Mouse (Mus musculus): ENCODE measurements around the gene Gm45140. TPM values are rescaled to one million over a fixed set of nuclear protein-coding genes. Genes with fewer than 3 reads are reported as not detected.
"Not testable (repeated sequence)": the region's sequence is repeated elsewhere in the genome, so short reads cannot be mapped to it uniquely, and the experiment has no call there.

Gene Gm45140
- polyA plus RNA-seq, 1 experiment, result not detected

DNA sequence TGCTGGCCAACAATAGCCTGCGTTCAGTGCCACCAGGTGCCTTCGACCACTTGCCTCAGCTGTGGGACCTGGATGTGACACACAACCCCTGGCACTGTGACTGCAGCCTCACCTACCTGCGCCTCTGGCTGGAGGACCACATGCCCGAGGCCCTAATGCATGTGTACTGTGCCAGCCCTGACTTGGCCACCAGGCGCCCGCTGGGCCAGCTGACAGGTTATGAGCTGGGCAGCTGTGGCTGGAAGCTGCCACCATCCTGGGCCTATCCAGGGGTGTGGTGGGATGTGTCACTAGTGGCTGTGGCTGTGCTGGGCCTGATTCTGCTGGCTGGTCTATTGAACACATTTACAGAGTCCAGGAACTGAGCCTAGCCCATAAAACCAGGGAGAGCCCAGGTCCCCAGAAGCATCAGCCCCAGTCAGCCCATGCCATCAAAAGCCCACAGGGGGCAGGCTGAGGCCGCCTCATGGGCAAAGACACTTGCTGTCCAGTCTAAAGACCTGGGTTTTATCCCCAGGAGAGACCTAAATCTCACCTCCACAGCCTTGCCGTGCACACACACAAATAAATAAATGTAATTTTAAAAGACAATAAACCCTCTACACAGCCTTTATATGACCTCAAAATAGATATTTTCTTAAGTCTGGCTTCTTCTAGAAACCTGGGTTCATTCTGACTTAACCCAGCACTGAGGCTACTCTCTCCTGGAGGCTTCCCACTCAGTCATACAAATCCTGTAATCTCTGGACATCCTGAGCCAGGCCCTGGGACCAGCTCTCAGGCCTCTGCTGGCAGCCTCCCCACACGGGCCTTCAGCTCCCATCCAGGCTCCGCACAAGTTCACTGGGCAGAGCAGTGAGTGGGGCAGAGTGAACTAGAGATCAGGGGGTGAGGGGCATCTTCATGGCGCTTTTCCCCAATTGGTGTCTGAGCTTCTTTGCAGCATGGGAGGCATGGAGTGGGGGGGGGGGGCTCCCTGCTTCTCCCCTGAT is 56.1 kb downstream of the Gm45140 start:
- no peaks in the 10 kb centered on the region for H3K4me1 ChIP-seq (ENCODE audit: control insufficient read depth, insufficient read depth, insufficient read length, low read length)
- no peak overlapping the region for H3K27ac ChIP-seq (replicated peaks; ENCODE audit: low read depth, low read length)
- no peak overlapping the region for H3K4me3 ChIP-seq (ENCODE audit: insufficient read depth, low read depth, low read length)

DNA sequence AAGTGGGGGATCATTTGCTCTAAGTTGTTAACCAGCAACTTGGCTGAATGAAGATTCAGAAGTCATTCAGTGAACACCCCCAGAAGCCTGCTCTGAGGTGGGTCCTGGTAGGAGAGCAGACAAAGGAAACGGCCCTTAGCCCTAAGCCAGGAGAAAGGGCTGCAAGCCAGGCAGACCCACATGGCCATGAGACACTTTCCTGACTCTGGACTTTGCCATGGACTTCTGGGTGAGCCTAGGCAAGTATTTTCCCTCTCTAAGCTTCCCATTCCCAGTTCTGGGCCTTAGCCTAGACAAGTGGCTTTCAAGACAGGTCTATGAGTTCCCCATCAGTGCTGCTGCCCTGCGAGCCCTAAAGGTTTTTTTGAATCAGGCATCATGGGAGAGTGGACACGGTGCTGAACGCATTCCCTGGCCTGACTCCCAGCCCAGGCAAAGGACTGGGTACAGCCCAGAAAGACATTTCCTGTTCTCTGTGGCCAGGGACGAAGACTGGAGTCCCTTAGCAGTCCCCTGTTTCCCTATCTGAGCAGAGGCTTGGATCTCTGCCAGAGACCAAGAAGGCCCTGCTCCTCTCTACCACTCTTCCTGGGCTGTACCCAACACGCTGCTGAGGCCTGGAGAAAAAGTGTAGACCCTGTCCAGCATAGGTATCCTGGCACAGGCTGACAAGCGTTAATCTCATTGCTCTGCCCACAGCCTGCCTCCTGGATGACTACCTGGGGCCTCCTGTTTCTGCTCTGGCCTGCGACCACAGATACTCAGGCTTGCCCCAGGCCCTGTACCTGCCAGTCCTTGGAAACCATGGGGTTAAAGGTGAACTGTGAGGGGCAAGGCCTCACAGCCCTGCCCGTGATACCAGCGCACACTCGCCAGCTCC is 57.1 kb downstream of the Gm45140 start:
- no peak overlapping the region for H3K27ac ChIP-seq (replicated peaks; ENCODE audit: low read depth, low read length)
- no peaks in the 10 kb centered on the region for H3K4me1 ChIP-seq (ENCODE audit: control insufficient read depth, insufficient read depth, insufficient read length, low read length)
- H3K4me3 ChIP-seq (ENCODE audit: insufficient read depth, low read depth, low read length), result no peak overlapping the region

DNA sequence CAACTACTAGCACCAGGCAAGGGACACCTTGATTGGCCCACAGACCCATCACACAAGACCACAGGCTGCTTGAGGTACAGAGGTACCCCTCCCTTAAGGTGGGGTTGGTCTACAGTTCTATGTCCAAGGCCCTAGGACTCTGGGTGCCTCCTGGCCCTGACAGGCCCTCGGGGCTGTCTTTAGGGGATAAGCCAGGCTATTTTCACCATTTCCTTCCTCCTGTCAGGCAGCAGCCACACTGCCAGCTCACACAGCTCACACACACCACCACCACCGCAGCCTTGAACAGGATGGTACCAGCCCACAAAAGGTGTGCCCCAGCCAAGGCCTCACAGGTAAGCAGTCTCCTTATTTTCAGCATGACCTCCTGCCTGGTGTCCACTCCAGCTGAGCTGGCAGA is 57.8 kb downstream of the Gm45140 start, which contains the start of gene Gp9:
Gene Gp9, plus strand, starts transcription at position 231 of the 400 bp plus-strand sequence.
- H3K27ac ChIP-seq (replicated peaks; ENCODE audit: low read depth, low read length), result no peak within 1 kb of the TSS
- H3K4me3 ChIP-seq (ENCODE audit: insufficient read depth, low read depth, low read length), result no peak within 1 kb of the TSS
- no peaks in the 10 kb centered on the region for H3K4me1 ChIP-seq (ENCODE audit: control insufficient read depth, insufficient read depth, insufficient read length, low read length)

DNA sequence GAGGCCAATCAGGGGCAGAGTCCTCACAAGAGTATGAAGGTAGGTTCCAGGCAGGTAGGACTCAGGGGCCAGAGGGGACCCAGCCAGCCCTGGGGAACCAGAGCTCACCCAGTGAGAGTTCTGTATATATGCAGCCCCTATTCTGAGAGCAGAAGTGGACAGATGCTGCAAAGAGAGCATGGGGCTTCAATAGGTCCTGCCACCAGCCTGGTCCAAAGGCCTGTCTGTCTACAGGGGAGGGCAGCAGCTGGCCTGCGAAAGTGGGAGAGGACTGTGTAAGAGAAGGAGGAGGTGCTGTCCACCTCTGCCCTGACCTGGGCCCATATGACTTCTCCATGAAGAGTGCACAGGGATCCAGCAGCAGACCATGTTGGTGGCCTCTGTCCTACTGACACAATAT is 58.9 kb downstream of the Gm45140 start:
- no peak overlapping the region for H3K4me3 ChIP-seq (ENCODE audit: insufficient read depth, low read depth, low read length)
- H3K4me1 ChIP-seq (ENCODE audit: control insufficient read depth, insufficient read depth, insufficient read length, low read length), result no peaks in the 10 kb centered on the region
- no peak overlapping the region for H3K27ac ChIP-seq (replicated peaks; ENCODE audit: low read depth, low read length)

DNA sequence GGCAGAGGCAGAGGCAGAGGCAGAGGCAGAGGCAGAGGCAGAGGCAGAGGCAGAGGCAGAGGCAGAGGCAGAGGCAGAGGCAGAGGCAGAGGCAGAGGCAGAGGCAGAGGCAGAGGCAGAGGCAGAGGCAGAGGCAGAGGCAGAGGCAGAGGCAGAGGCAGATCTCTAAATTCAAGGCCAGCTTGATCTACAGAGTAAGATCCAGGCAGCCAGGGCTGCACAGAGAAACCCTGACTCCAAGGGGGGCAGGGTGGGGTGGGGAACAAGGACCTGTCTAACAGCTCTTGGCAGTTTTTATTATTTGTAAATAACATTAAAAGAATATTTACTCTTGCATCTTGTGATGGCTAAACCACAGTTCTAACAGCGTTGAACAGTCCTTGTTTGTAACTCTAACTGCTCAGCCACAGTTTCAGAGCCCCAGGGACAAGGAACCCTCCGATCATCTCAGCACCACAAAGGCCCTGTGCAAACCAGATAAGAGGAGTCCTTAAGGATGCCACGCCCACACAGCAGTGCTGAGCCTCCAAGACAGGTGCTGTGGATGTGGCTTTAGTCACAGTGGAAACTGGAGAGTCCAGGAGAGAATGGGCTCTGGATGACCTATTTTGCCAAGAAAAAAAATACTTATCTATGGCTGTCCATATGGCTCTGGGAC is 59.9 kb downstream of the Gm45140 start:
- Histone ChIP-seq H3K4me1 (ENCODE audit: control insufficient read depth, insufficient read depth, insufficient read length, low read length) (no peaks in the 10 kb centered on the region), H3K4me3 (ENCODE audit: insufficient read depth, low read depth, low read length) (no peak overlapping the region), H3K27ac (replicated peaks; ENCODE audit: low read depth, low read length) (no peak overlapping the region)

DNA sequence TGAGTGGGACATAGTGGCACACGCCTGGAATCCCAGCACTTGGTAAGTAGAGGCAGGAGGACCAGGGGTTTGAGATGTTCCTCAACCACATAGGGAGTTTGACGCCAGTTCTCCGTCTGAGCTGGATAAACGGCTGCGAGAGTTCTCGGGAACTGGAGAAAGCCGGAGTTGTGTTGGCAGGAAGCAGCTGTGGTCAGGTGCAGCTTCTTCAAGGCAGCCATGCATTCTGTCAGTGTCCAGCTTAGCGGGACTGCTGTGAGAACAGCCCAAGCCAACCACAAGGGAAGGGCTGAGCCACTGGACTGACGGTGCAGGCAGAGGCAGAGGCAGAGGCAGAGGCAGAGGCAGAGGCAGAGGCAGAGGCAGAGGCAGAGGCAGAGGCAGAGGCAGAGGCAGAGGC is 60.7 kb downstream of the Gm45140 start:
- Histone ChIP-seq H3K4me1 (ENCODE audit: control insufficient read depth, insufficient read depth, insufficient read length, low read length) (no peaks in the 10 kb centered on the region), H3K27ac (replicated peaks; ENCODE audit: low read depth, low read length) (no peak overlapping the region), H3K4me3 (ENCODE audit: insufficient read depth, low read depth, low read length) (no peak overlapping the region)

DNA sequence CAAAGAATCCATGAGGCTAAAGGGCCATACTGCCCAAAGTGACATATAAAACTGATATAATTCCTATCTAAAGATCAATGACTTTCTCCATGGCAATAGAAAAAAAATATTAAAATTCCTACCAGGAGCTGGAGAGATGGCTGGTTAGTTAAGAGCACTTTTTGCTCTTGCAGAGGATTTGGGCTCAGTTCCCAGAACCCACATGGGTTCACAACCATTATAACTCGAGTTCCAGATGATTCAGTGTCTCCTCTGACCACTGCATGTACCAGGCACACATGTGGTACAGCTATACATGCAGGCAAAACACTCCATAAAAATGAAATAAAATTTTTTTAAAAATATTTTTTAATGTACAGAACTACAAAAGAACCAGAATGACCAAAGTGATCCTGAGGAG is 61.1 kb downstream of the Gm45140 start:
- Histone ChIP-seq H3K4me3 (ENCODE audit: insufficient read depth, low read depth, low read length) (no peak overlapping the region), H3K27ac (replicated peaks; ENCODE audit: low read depth, low read length) (no peak overlapping the region), H3K4me1 (ENCODE audit: control insufficient read depth, insufficient read depth, insufficient read length, low read length) (no peaks in the 10 kb centered on the region)

DNA sequence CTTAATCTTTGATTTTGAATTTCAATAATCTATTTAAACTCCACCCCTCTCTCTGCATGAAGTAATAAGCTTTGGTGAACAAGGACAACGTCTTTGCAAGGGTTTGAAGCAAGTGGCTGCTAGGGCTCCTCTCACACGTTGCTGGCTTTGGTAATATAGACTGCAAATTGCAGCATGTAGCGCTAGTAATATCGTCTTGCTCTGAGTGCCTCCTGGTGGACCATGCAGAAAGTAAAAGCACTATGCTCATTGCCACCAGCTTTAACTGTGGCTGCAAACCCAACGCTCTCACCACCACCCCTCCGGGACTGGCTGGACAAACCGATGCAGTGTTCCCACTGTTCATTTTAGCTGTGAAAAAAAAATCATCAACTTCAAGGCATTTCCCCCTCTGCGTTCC is 65.0 kb downstream of the Gm45140 start:
- Histone ChIP-seq H3K4me1 (ENCODE audit: control insufficient read depth, insufficient read depth, insufficient read length, low read length) (no peaks in the 10 kb centered on the region), H3K4me3 (ENCODE audit: insufficient read depth, low read depth, low read length) (no peak overlapping the region), H3K27ac (replicated peaks; ENCODE audit: low read depth, low read length) (no peak overlapping the region)

DNA sequence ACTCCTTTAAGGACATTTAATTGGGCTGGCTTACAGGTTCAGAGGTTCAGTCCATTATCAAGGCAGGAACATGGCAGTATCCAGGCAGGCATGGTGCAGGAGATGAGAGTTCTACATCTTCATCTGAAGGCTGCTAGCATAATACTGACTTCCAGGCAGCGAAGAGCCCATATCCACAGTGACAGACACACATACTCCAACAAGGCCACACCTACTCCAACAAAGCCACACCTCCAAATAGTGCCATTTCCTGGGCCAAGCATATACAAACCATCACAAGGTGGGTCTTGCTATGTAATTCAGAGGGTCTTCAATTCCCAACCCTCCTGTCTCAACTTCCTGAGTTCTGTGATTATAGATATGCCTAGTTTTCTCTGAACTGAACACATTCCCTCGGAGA is 71.3 kb downstream of the Gm45140 start:
- H3K4me1 ChIP-seq (ENCODE audit: control insufficient read depth, insufficient read depth, insufficient read length, low read length); H3K4me3 ChIP-seq (ENCODE audit: insufficient read depth, low read depth, low read length); H3K27ac ChIP-seq (replicated peaks; ENCODE audit: low read depth, low read length): not testable (repeated sequence)

DNA sequence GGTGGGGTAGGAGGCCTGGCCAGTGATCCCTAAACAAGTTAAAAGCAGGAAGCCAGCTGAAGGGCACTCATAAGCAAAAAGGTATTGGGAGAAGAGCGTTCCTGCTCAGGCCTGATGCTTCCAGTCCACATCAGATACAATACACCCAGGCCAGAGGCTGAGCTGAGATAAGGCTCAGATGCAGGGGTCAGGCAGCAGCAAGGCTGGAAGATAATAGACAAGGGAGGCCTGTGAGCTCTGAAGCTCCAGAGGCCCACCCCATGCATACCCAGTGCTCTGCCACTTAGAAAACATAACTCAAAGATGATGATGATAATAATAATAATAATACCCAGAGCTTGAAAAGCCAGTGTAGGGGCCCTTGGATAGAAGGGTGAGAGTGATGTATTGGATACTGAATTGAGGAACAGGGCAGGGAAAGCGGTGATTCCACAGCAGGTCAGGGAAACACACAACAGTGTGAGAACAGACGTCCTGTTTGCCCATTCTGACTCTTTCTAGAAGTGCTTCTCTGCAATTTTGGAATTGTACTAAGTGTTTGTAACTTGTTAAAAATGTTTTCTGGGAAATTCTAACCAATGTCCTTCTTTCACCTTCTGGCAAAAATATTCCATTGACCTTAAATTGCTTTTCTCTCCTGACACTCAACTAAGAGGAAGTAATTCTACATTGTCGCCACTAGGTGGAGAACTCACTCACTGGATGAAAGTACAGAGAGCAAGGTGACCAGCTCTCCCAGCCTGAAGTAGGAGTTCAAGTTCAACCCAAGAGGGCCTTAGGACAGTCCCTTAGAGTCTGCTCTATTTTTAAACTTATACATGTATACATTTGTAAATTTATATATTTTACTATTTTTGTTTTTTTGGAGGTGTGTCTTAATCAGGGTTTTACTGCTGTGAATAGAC is 72.0 kb downstream of the Gm45140 start:
- H3K27ac ChIP-seq (replicated peaks; ENCODE audit: low read depth, low read length), result no peak overlapping the region
- no peak overlapping the region for H3K4me3 ChIP-seq (ENCODE audit: insufficient read depth, low read depth, low read length)

DNA sequence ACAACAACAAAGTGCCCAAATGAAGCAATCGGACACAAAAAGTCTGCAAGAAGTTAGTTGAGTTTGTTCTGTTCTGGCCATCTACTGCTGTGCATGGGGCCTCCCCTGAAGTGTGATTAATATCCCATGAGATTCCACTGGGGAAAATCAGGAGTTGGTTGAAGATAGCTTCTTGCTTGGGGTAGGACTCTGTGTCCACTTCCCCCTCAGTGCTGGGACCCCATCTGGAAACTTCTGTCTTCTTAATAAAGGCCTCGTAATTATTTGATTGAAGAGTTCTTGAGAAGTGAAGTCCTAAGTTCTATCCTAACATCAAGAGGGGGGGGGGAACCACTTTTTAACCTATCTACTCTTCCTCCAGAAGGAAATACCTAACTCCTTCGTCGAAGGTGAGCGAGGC is 73.4 kb downstream of the Gm45140 start:
- H3K27ac ChIP-seq (replicated peaks; ENCODE audit: low read depth, low read length), result no peak overlapping the region
- H3K4me3 ChIP-seq (ENCODE audit: insufficient read depth, low read depth, low read length), result no peak overlapping the region
- H3K4me1 ChIP-seq (ENCODE audit: control insufficient read depth, insufficient read depth, insufficient read length, low read length), result no peaks in the 10 kb centered on the region

More for the DNA sequence above, 72.0 kb downstream of the Gm45140 start:
- no peaks in the 10 kb centered on the region for H3K4me1 ChIP-seq (ENCODE audit: control insufficient read depth, insufficient read depth, insufficient read length, low read length)

DNA sequence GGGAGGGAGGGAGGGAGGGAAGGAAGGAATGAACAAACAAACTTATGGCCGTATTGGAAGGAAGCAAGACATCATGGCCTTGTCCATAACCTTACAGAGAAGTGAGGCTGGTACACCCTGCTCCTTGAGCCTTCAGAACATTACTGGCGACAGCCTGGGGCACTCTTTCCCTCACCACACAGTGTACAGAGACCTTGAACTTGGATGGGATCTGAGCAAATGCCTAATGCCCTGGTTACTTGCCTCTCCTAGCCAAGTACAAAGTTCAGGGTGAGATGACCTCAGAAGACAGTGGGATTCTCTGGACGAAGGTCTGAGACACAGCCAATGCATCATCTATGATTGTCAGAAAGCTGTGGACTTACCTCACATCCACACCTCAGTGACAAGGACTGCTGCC is 75.7 kb downstream of the Gm45140 start:
- Histone ChIP-seq H3K4me1 (ENCODE audit: control insufficient read depth, insufficient read depth, insufficient read length, low read length) (no peaks in the 10 kb centered on the region), H3K27ac (replicated peaks; ENCODE audit: low read depth, low read length) (no peak overlapping the region), H3K4me3 (ENCODE audit: insufficient read depth, low read depth, low read length) (no peak overlapping the region)

DNA sequence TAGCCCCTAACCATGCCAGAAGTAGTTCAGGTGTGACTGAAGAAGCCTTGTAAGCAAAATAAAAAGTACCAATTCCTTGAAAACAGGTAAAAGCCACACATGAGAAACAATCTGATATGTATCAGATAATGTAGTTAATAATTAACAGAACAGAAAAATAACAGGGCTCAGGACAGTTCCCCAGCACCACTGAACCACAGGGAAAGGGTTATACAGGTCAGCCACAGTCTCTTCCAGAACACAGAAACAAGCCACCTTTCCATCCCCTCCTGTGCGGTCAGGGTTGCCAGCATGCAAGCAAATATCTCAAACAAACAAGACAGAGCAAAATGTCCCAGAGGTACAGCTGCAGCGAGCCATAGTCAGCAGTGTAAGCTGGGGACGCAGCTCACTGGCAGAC is 76.2 kb downstream of the Gm45140 start:
- no peak overlapping the region for H3K27ac ChIP-seq (replicated peaks; ENCODE audit: low read depth, low read length)
- no peaks in the 10 kb centered on the region for H3K4me1 ChIP-seq (ENCODE audit: control insufficient read depth, insufficient read depth, insufficient read length, low read length)
- no peak overlapping the region for H3K4me3 ChIP-seq (ENCODE audit: insufficient read depth, low read depth, low read length)

DNA sequence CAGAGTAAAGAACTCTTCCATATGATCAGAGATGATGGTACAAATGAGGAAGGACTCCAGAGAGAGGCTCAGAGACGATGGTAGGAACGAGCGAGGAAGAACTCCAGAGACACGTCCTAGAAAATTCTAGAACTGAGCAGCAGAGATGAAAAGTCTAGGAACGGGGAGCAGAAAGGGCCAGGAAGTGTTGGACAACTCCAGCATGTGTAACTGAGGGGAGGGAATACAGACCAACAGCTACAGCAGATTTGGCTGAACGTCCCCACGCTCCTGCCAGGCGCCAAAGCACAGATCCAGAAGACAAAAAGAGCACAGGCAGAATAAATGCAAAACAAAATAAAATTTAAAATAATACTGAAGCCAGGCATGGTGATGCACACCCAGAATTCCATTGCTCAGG is 78.7 kb downstream of the Gm45140 start:
- H3K4me1 ChIP-seq (ENCODE audit: control insufficient read depth, insufficient read depth, insufficient read length, low read length), result no peaks in the 10 kb centered on the region
- no peak overlapping the region for H3K27ac ChIP-seq (replicated peaks; ENCODE audit: low read depth, low read length)
- H3K4me3 ChIP-seq (ENCODE audit: insufficient read depth, low read depth, low read length), result no peak overlapping the region

Data from brown adipose tissue, adult 24 weeks (tissue).